Mouse (Mus musculus) kidney, postnatal 0 days (tissue): ENCODE results near the gene Gm5089. TPM values are rescaled to one million over a fixed set of nuclear protein-coding genes. Genes with fewer than 3 reads are reported as not detected.

Experiments used
- ATAC-seq: fragments of 200-750 bp; cut with Nextera tagmentation; replicated peaks from 2 replicates; pipeline ENCODE4 v1.8.0; 2017; ENCODE audit warnings: low read depth, moderate number of reproducible peaks, moderate TSS enrichment, moderate library complexity; ENCODE audit not compliant: low FRiP score
- DNase-seq: peaks from one replicate; pipeline ENCODE4 v3.0.0-alpha.2; 2016; ENCODE audit warnings: low spot score
- H3K27ac ChIP-seq: fragments of 300-500 bp; sonication (generic); 2 replicates; pipeline ENCODE4 v1.5.1; 2014; ENCODE audit warnings: mild to moderate bottlenecking
- H3K27me3 ChIP-seq: fragments of 300-500 bp; sonication (generic); 2 replicates; pipeline ENCODE4 v1.6.1; 2014; ENCODE audit warnings: low read length, mixed read lengths; ENCODE audit not compliant: insufficient read depth
- H3K36me3 ChIP-seq: fragments of 300-500 bp; sonication (generic); 2 replicates; pipeline ENCODE4 v1.6.1; 2014; ENCODE audit warnings: low read length, mixed read lengths; ENCODE audit not compliant: insufficient read depth
- H3K4me1 ChIP-seq: fragments of 300-500 bp; sonication (generic); replicated peaks from 2 replicates; pipeline ENCODE4 v1.6.1; 2014; ENCODE audit warnings: antibody characterized with exemption, low read length, mixed read lengths; ENCODE audit not compliant: insufficient read depth
- H3K4me2 ChIP-seq: fragments of 300-500 bp; sonication (generic); 2 replicates; pipeline ENCODE4 v1.6.1; 2014; ENCODE audit warnings: mild to moderate bottlenecking, low read length, moderate library complexity, mixed read lengths
- H3K4me3 ChIP-seq: fragments of 300-500 bp; sonication (generic); replicated peaks from 2 replicates; pipeline ENCODE4 v1.5.1; 2014; ENCODE audit warnings: low read depth, low read length
- H3K9ac ChIP-seq: fragments of 300-500 bp; sonication (generic); 2 replicates; pipeline ENCODE4 v1.6.1; 2014; ENCODE audit warnings: low read depth, low read length
- H3K9me3 ChIP-seq: fragments of 300-500 bp; sonication (generic); replicated peaks from 2 replicates; pipeline ENCODE4 v1.6.1; 2016; ENCODE audit warnings: low read length, inconsistent platforms, mixed read lengths
- CTCF ChIP-seq: IDR thresholded peaks from 2 replicates; pipeline ENCODE4 v1.5.1; 2016; ENCODE audit warnings: antibody characterized with exemption, low read depth, mild to moderate bottlenecking, moderate library complexity
- WGBS: fragments of 180-500 bp; shearing (Covaris S2); extraction: QIAGEN DNeasy Blood & Tissue Kit; methylation state at CpG from one replicate; pipeline ENCODE4 v1.1.7; 2014; 5-methylcytosine and 5-hydroxymethylcytosine counted together
- polyA plus RNA-seq: library from polyadenylated mRNA; unstranded; fragments of >200 nt; fragmentation: Nextera tagmentation; extraction: Ambion mirVana; gene quantifications from 2 replicates; pipeline ENCODE4 v1.2.1, GENCODE M21; 2015

Gm5089 gene
- polyA plus RNA-seq, 1 experiment from 2014 or later, result not detected

- no peaks in the 10 kb centered on the region for H3K36me3 ChIP-seq
- H3K27me3 ChIP-seq, result no peaks in the 10 kb centered on the region
- H3K4me3 ChIP-seq, result no peak overlapping the region
- no peak for ATAC-seq
- no peak overlapping the region for H3K9ac ChIP-seq
- H3K4me1 ChIP-seq, result no peaks in the 10 kb centered on the region
- 35% methylated on average over 4 of the region's 4 CpGs for WGBS
- H3K9me3 ChIP-seq, result no peaks in the 10 kb centered on the region
- no peak for DNase-seq
- H3K27ac ChIP-seq, result no peak overlapping the region
- no peak overlapping the region for H3K4me2 ChIP-seq
- no peak for TF ChIP-seq CTCF
Observed at GRCm38 (mm10) chr14:122416166-122416771, 34.6 kb downstream of the Gm5089 start.

GRCm38 (mm10) chr14:122414786-122415185, 36.1 kb downstream of the Gm5089 start:
- Histone ChIP-seq H3K36me3 (no peaks in the 10 kb centered on the region), H3K4me3 (no peak overlapping the region), H3K4me1 (no peaks in the 10 kb centered on the region), H3K9ac (no peak overlapping the region), H3K4me2 (no peak overlapping the region), H3K27me3 (no peaks in the 10 kb centered on the region), H3K9me3 (no peaks in the 10 kb centered on the region), H3K27ac (no peak overlapping the region)
- 89% methylated on average over 2 of the region's 2 CpGs for WGBS
- DNase-seq (no peak), ATAC-seq (no peak)
- no peak for TF ChIP-seq CTCF

DNA sequence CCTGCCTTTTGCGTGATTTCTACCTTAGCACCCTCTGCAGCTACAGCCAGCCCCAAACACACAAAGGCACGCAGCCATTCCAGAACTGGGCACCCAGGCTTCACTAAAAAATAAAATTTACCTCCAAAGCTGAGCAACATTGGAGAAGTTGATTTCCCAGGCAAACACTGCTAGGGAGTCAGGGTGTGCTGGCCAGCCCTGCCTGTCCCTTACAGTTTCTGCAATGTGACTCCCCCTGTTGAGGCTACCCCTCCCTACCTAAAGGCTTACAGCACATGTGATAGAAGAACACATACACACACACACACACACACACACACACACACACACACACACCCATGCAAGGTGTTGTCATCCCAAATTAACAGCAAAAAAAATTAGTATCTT, 37.4 kb downstream of the Gm5089 start:
- H3K4me1 ChIP-seq, result no peaks in the 10 kb centered on the region
- ATAC-seq, result no peak
- no peak overlapping the region for H3K4me2 ChIP-seq
- H3K4me3 ChIP-seq, result no peak overlapping the region
- WGBS, result 67% methylated on average over 2 of the region's 2 CpGs
- no peak for TF ChIP-seq CTCF
- no peaks in the 10 kb centered on the region for H3K36me3 ChIP-seq
- no peak overlapping the region for H3K27ac ChIP-seq
- peaks cover 2% of the 10 kb centered on the region; the same call in 1 of the 2 replicates for H3K27me3 ChIP-seq
- DNase-seq, result no peak
- H3K9ac ChIP-seq, result no peak overlapping the region
- no peaks in the 10 kb centered on the region for H3K9me3 ChIP-seq

- ATAC-seq (no peak), DNase-seq (peak; percentile 61)
Observed at GRCm38 (mm10) chr14:122412841-122413541, 37.9 kb downstream of the Gm5089 start.

GRCm38 (mm10) chr14:122406541-122407219, 44.2 kb downstream of the Gm5089 start:
- Histone ChIP-seq H3K4me1 (peaks cover 5% of the 10 kb centered on the region; the same call in 1 of the 2 replicates), H3K27ac (no peak overlapping the region), H3K4me2 (peak overlapping the region; percentile 71), H3K27me3 (peaks cover 35% of the 10 kb centered on the region), H3K9me3 (no peaks in the 10 kb centered on the region), H3K4me3 (peak overlapping the region; percentile 34), H3K36me3 (no peaks in the 10 kb centered on the region), H3K9ac (peak overlapping the region; percentile 32; the same call in 1 of the 2 replicates)
- 2% methylated on average over 58 of the region's 58 CpGs for WGBS
- DNase-seq, result peak; percentile 16
- ATAC-seq, result no peak; the same call in 1 of the 2 replicates
- TF ChIP-seq CTCF, result no peak

More at GRCm38 (mm10) chr14:122412841-122413541, 37.9 kb downstream of the Gm5089 start:
- Histone ChIP-seq H3K4me3 (no peak overlapping the region), H3K4me1 (no peaks in the 10 kb centered on the region), H3K27ac (no peak overlapping the region), H3K9ac (no peak overlapping the region), H3K36me3 (no peaks in the 10 kb centered on the region), H3K9me3 (no peaks in the 10 kb centered on the region), H3K27me3 (peaks cover 7% of the 10 kb centered on the region; the same call in 1 of the 2 replicates), H3K4me2 (no peak overlapping the region)
- WGBS, result 56% methylated on average over 2 of the region's 2 CpGs
- no peak for TF ChIP-seq CTCF

- Histone ChIP-seq H3K36me3 (no peaks in the 10 kb centered on the region), H3K4me1 (peaks cover 5% of the 10 kb centered on the region; the same call in 1 of the 2 replicates), H3K27me3 (peaks cover 35% of the 10 kb centered on the region), H3K4me3 (peak overlapping the region; percentile 34), H3K4me2 (peak overlapping the region; percentile 71), H3K27ac (no peak overlapping the region), H3K9ac (no peak overlapping the region), H3K9me3 (no peaks in the 10 kb centered on the region)
- TF ChIP-seq CTCF, result peak; percentile 30; the same call in 1 of the 2 replicates
- no peak for ATAC-seq
- no peak for DNase-seq
- WGBS, result 4% methylated on average over 18 of the region's 18 CpGs
Observed at GRCm38 (mm10) chr14:122405897-122406540, 44.9 kb downstream of the Gm5089 start.
